ENCODE assay signal across 9 mouse cellular contexts in the genomic region with DNA sequence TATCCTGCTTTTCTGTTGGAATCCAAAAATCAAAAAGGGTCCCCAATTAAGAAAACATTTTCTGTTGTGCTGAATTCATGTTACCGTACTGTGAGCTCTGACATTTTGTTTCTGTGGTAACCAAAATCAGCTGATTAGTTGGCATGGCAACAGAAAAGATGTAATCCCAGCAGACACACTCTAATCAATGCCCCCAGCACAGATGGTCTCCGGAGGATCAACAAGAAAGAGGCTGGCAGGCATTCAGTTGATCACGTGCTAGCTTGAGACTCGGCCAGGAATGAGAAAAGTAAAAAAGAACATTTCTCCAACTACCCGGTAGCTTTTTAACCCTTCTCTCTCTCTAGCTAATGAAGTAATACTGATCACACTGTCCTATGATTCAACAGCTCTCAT.
DNase-seq lines count a peak whose midpoint lies in the region; ATAC-seq and TF ChIP-seq lines count a peak whose summit lies in the region.
"Had no signal": no experiment of that assay in that cellular context is flagged by ENCODE, and none has a peak within 500 bp of the region (broad histone marks: within the 10 kb centered on the region; RNA-seq: fewer than 3 reads in every experiment).

No protein-coding gene starts in this region.

- no peaks in the 10 kb centered on the region for H3K9me3 ChIP-seq in heart, embryonic 11.5 days (replicated peaks; ENCODE audit: control insufficient read depth, low read length)
- no peaks in the 10 kb centered on the region for H3K9me3 ChIP-seq in forebrain, embryonic 12.5 days
- no peaks in the 10 kb centered on the region for H3K9me3 ChIP-seq in hindbrain, postnatal 0 days (ENCODE audit: low read length)
- no peaks in the 10 kb centered on the region for H3K9me3 ChIP-seq in midbrain, embryonic 13.5 days

- ATAC-seq in heart, embryonic 11.5 days (replicated peaks; ENCODE audit: insufficient number of reproducible peaks, low FRiP score, low TSS enrichment) = no peak
- ATAC-seq in forebrain, embryonic 12.5 days (ENCODE audit: low FRiP score) = peak; percentile 96
- ATAC-seq in hindbrain, postnatal 0 days = peak; percentile 90
- peak; percentile 97 for ATAC-seq in midbrain, embryonic 13.5 days

- H3K4me2 ChIP-seq in heart, embryonic 11.5 days = no peak overlapping the region
- no peak overlapping the region; the same call in 1 of the 2 replicates for H3K4me2 ChIP-seq in forebrain, embryonic 12.5 days
- H3K4me2 ChIP-seq in hindbrain, postnatal 0 days (ENCODE audit: low read depth, low read length) = 0 out of 2 replicates have a peak overlapping the region, but pooled peaks have one; percentile 14
- H3K4me2 ChIP-seq in midbrain, embryonic 13.5 days (replicated peaks) = no peak overlapping the region

- no peaks in the 10 kb centered on the region for H3K27me3 ChIP-seq in heart, embryonic 11.5 days (ENCODE audit: control insufficient read depth, insufficient read depth, low read length)
- H3K27me3 ChIP-seq in forebrain, embryonic 12.5 days = no peaks in the 10 kb centered on the region
- no peaks in the 10 kb centered on the region for H3K27me3 ChIP-seq in hindbrain, postnatal 0 days (ENCODE audit: insufficient read depth, low read length)
- H3K27me3 ChIP-seq in midbrain, embryonic 13.5 days = no peaks in the 10 kb centered on the region

- no peak for TF ChIP-seq CTCF in hindbrain, postnatal 0 days (IDR thresholded peaks at IDR 0.05; ENCODE audit: low read depth)

- no peaks in the 10 kb centered on the region for H3K36me3 ChIP-seq in heart, embryonic 11.5 days (ENCODE audit: control insufficient read depth, insufficient read depth, low read length)
- H3K36me3 ChIP-seq in forebrain, embryonic 12.5 days (replicated peaks) = no peaks in the 10 kb centered on the region
- no peaks in the 10 kb centered on the region for H3K36me3 ChIP-seq in hindbrain, postnatal 0 days (ENCODE audit: insufficient read depth, low read length)
- no peaks in the 10 kb centered on the region for H3K36me3 ChIP-seq in midbrain, embryonic 13.5 days

- H3K9ac ChIP-seq in heart, embryonic 11.5 days (ENCODE audit: low read depth, low read length) = no peak overlapping the region
- no peak overlapping the region for H3K9ac ChIP-seq in forebrain, embryonic 12.5 days
- no peak overlapping the region for H3K9ac ChIP-seq in hindbrain, postnatal 0 days (replicated peaks; ENCODE audit: low read length)
- no peak overlapping the region for H3K9ac ChIP-seq in midbrain, embryonic 13.5 days (replicated peaks)

- H3K27ac ChIP-seq in heart, embryonic 11.5 days (ENCODE audit: low read depth, low read length) = no peak overlapping the region
- H3K27ac ChIP-seq in forebrain, embryonic 12.5 days = no peak overlapping the region
- no peak overlapping the region for H3K27ac ChIP-seq in hindbrain, postnatal 0 days
- no peak overlapping the region for H3K27ac ChIP-seq in midbrain, embryonic 13.5 days
- H3K27ac ChIP-seq: kidney, postnatal 0 days had no signal

- no peaks in the 10 kb centered on the region for H3K4me1 ChIP-seq in heart, embryonic 11.5 days (ENCODE audit: control insufficient read depth, insufficient read depth, low read length)
- peaks cover 20% of the 10 kb centered on the region for H3K4me1 ChIP-seq in forebrain, embryonic 12.5 days
- H3K4me1 ChIP-seq in hindbrain, postnatal 0 days (ENCODE audit: insufficient read depth, low read length) = peaks cover 4% of the 10 kb centered on the region; the same call in 1 of the 2 replicates
- H3K4me1 ChIP-seq in midbrain, embryonic 13.5 days (replicated peaks) = peaks cover 35% of the 10 kb centered on the region

- H3K4me3 ChIP-seq in heart, embryonic 11.5 days (ENCODE audit: low read depth, low read length) = no peak overlapping the region
- H3K4me3 ChIP-seq in forebrain, embryonic 12.5 days (replicated peaks) = no peak overlapping the region
- H3K4me3 ChIP-seq in hindbrain, postnatal 0 days (ENCODE audit: low read length) = no peak overlapping the region
- H3K4me3 ChIP-seq in midbrain, embryonic 13.5 days (replicated peaks) = no peak overlapping the region

- 33% methylated on average over 5 of the region's 5 CpGs for WGBS in heart, embryonic 11.5 days (ENCODE audit: insufficient replicate concordance)
- 1% methylated on average over 5 of the region's 5 CpGs for WGBS in forebrain, embryonic 12.5 days
- 1% methylated on average over 5 of the region's 5 CpGs for WGBS in hindbrain, postnatal 0 days
- WGBS in midbrain, embryonic 13.5 days = 4% methylated on average over 5 of the region's 5 CpGs

- peak; percentile 32 to 49 for DNase-seq in heart, adult 18-20 months
- peak; percentile 95 for DNase-seq in hindbrain, postnatal 0 days (ENCODE audit: low spot score)
- no peak for DNase-seq in spleen, postnatal 4 days (ENCODE audit: low spot score in 2 of 2)
- no peak for DNase-seq in urinary bladder, postnatal 4 days (ENCODE audit: low spot score in 2 of 2)
- no peak for DNase-seq in liver

Comparison
In these comparisons a context has a peak if more than half of its experiments do, and no peak if none do; other contexts are left out.
1. DNase-seq: peak in heart, adult 18-20 months (2 of 2) and hindbrain, postnatal 0 days (single experiment); none in spleen, postnatal 4 days (0 of 2), urinary bladder, postnatal 4 days (0 of 2) and liver (single experiment).